Mouse (Mus musculus): Measurements from ENCODE around the gene Tjp1.

GRCm38 (mm10) chr7:65377521-65377920 lies 150.1 kb downstream of the Tjp1 start:
- TF ChIP-seq CTCF (conservative IDR thresholded peaks at IDR 0.05; ENCODE audit: low read length) (no peak), NANOG (IDR thresholded peaks at IDR 0.05; ENCODE audit: borderline replicate concordance, low read length) (no peak)
